Mouse (Mus musculus): Measurements from ENCODE around the gene Yipf3.

The Yipf3 gene

DNA sequence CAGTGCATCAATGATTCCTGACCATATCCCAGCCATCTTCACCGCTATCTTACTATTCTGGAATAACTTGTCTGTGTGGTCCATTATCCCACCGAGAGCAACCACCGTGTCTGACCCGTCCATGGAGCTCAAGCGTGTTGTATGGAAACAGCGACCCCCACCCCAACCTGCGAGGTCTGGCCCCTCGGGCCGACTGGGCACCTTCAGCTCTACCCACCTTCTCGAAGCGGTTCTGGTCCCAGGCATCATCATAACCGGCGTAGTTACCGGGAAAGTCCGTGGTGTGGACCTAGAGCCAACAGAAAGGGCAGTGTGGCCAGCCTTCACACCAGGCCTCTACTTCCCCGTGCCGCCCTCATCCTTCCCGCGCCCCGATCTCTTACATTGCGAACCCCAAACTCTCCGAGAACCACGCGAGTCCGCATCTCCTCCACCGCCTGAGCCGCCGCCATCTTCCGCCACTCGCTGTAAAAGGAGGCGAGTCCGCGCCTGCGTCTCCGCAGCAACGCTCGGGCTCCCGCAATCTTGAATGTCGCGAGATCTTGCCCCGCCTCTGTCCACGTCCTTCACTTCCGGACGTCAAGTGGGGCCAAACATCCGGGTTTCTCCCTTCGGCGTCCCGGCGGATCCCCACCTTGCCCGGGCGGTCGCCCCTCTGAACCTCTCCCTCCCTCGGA lies at the start of gene Yipf3, which contains the start of gene Polr1c:
Gene Yipf3 (plus strand): TSS at position 569 of the 677 bp plus-strand sequence.
Gene Polr1c (minus strand): TSS at position 543 of the 677 bp plus-strand sequence.
- DNase-seq (ENCODE audit: low read depth, low spot score), result peak; percentile 98

DNA sequence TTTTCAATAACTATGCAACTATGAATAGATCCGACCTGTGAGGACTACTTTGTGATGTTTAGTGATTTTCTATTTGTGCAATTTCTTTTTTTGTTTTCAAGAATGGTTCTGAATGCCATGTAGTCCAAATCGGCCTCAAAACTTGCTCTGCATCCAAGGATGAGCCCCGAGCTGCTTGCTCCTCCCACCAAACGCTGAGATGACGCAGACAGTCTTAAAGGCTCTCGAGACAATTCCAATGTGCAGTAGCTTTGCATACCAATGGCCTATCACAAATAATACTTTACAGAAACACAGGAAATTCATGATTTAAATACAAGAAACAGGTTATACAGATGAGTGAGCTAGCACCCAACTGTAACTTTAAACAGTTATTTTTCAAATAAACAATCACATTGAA lies 46.7 kb upstream of the Yipf3 start:
- DNase-seq (ENCODE audit: low read depth, low spot score), result peak; percentile 20

DNA sequence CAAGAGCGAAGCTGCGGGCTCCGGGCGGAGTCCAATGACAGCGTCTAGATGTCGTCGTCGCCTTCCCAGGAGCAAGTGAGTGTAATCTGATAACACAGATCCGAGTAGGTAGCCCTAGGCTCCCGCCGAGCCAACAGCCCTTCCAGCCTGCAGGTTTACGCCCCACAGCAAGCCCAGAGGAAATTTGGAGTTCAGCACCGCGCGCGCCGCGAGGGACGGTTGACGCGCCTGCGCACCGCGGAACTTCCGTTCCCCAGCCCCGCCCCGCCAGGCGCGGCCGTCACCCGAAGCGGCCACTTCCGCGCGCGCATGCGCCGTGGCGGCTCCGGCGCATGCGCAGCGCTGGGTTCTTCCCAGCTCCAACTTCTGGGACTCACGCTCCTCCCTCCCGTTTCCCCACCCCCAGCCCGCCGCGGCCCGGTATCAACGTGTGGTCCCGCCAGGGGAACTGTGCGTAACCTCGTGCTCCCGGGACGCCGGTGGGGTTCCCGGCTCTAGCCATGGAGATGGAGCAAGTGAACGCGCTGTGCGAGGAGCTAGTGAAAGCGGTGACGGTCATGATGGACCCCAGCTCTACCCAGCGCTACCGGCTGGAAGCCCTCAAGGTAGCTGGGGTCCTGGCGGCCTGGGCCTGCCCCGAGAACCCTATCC lies 45.3 kb upstream of the Yipf3 start, which contains the start of the genes Polh and Xpo5:
Gene Polh (minus strand): TSS at position 225 of the 651 bp plus-strand sequence.
Gene Xpo5 (plus strand): TSS at position 362 of the 651 bp plus-strand sequence.
- peak; percentile 95 for DNase-seq (ENCODE audit: low read depth, low spot score)

DNA sequence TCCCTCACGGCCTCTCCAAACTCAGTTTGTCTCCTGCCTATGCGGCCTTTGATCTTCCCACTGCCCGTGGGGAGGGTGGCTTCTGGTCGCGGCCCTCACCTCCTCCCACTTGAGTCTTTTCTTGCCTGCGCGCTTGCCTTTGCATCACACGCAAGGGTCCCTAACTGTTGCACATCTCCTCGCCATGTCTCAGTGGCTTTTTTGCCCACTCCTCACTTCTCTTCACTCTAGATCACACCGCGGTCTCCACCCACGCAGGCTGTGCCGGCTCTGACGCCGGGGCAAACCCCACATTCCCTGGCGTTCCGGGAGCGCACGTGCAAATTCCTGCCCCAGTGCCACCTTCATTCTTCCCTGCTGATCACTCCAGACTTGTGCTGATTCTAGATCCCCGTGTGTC lies 44.8 kb upstream of the Yipf3 start:
- DNase-seq (ENCODE audit: low read depth, low spot score), result peak; percentile 49

GRCm38 (mm10) chr17:46206676-46207075 lies 41.2 kb upstream of the Yipf3 start:
- DNase-seq (ENCODE audit: low read depth, low spot score), result no peak

- no peak for DNase-seq (ENCODE audit: low read depth, low spot score)
Observed at GRCm38 (mm10) chr17:46210550-46210949, 37.3 kb upstream of the Yipf3 start.

- no peak for DNase-seq (ENCODE audit: low read depth, low spot score)
Observed at GRCm38 (mm10) chr17:46221601-46222000, 26.3 kb upstream of the Yipf3 start.

DNA sequence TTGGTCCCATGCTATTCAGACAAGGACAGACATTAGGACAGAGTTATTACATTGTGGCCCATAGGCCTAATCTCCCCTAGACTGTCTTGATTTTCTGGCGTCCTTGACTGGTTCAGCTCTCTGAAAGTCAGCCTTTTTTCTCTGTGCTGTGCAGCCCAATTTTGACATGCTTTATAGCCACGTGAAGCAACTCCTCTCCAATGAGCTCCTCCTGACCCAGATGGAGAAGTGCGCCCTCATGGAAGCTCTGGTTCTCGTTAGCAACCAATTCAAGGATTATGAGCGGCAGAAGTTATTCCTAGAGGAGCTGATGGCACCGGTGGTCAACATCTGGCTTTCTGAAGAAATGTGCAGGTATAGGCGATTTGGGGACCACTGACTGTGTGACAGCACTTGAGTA lies 20.3 kb upstream of the Yipf3 start:
- DNase-seq (ENCODE audit: low read depth, low spot score), result no peak

DNA sequence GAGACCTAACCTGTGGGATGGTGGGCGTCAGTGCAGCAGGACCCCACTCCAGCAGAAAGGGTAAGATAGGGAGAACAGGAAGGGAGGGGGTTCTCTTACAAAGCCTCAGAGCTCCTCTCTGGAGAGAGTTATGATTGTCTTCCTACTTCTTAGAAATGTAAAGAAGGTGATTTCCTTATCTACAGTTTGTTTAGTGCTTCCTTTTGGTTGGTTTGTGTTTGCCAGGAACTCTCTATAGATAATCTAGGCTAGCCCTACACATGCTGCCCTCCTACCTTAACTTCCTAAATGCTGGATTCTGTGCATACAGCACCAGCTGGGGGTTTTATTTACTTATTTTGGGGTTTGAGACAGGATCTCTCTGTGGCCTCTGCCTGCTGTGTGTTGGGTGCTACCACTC lies 11.8 kb upstream of the Yipf3 start:
- DNase-seq (ENCODE audit: low read depth, low spot score), result no peak

DNA sequence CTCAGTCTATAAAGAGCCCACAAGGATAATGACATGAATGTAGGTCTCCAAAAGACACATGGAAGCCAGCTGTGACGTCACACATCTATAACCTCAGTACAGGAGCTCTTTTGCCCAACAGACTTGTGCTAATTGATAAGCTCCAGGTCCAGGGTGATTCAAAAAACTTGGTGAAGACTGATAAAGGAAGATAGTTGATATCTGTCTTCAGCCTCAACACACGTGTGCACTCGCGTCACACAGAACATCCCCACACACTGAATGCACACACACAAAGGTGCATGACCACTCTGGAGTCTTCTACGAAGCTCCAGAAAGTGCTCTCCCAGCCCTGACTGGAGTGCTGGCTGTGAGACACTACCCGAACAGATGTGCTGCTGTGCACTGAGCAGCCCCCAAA lies 10.8 kb upstream of the Yipf3 start:
- no peak for DNase-seq (ENCODE audit: low read depth, low spot score)

GRCm38 (mm10) chr17:46237480-46237879 lies 10.4 kb upstream of the Yipf3 start:
- DNase-seq (ENCODE audit: low read depth, low spot score), result no peak

- DNase-seq (ENCODE audit: low read depth, low spot score), result no peak
Observed at GRCm38 (mm10) chr17:46239516-46240114, 8.3 kb upstream of the Yipf3 start.

GRCm38 (mm10) chr17:46241471-46241870 lies 6.4 kb upstream of the Yipf3 start:
- no peak for DNase-seq (ENCODE audit: low read depth, low spot score)

DNA sequence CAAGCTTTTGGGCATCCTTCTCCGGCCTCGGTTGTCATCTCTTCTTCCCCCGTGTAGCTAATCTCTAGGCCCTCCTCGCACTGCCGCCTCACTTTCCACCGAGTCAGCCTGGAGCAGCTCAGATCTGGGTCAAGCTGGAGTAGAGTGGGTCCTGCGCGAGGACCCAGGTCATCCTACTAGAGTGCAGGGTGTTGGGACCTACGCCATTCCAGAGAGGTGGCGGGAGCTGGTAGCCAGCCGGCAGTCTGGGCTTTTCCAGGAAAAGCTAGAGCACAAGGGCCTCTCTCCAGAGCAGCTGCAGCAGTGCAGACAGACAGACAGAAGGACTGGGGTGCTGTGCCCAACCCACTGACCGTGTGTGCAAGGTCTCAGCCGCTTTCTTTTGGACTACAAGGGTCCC lies 5.6 kb upstream of the Yipf3 start:
- no peak for DNase-seq (ENCODE audit: low read depth, low spot score)

DNA sequence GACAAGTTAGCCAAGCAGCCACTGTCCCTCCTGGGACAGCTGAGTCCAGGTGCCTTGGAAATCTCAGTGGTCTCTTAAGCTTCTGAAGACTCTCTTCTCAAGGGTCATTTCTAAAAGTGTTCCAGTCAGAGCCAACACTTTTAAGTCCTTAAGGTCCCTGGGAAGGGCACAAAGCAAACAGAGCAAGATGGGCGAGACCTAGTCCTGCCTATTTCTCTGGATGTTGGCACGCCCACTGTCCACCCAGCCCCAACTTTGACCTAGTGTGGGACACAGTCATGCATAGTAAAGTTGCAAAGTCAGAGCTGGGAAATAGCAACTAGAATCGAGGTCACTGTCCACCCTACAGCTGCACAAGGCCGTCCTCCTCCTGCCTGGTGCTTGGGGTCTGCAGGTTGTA lies 4.9 kb upstream of the Yipf3 start:
- no peak for DNase-seq (ENCODE audit: low read depth, low spot score)

DNA sequence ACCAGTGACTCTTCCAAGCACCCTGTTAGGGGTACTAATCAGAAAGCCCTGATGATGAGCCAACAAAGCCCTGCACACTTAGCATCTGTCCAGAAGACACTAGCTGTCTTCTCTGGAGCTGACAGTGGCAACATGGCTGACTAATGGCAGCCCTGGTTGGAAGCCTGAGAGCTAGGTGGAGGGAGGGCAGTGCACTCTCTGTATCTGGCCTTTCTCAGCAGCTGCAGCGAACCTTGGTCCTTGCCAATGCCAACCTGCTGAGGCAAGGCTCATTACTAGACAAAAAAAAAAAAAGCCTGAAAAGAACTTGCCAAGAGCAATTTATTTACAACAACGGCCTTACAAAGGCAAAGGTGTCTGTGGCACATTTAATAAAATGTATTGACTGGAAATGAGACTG lies 4.3 kb upstream of the Yipf3 start:
- no peak for DNase-seq (ENCODE audit: low read depth, low spot score)

DNA sequence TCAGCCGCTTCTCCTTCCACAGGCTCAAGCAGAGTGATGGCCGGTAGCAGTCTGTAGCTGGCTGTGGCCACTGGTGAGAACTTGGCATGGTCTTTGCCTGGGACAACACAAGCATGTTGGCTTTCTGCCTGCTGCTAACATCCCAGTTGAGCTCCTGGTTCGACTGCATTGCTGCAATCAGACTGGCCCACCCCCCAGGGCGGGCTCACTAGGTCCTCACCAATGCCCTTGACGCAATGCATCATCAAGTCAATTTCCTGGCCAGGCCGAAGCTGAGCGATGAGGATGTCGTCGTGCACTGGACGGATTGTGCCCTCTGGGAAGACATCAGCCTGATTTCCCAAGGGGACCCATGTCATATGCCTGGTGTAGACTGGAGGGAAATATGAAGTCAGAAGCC lies 3.3 kb upstream of the Yipf3 start:
- no peak for DNase-seq (ENCODE audit: low read depth, low spot score)

DNA sequence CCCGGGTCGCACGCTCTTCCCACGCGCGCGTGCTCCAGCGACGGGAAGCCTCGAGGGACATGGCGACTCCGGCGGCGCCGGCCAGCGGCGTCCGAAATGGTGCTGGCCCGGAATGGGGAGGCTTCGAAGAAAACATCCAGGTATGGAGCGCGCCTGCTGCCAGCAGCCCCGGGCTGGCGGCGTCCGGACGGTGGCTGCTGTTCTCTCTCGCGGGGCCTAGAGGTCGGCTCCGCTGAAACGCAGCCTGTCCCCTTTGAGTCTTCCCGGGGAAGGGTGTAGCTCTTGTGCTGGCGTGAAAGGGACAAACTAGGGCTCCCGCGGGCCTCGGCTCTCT lies 276 bp downstream of the Yipf3 start:
- no peak for DNase-seq (ENCODE audit: low read depth, low spot score)

DNA sequence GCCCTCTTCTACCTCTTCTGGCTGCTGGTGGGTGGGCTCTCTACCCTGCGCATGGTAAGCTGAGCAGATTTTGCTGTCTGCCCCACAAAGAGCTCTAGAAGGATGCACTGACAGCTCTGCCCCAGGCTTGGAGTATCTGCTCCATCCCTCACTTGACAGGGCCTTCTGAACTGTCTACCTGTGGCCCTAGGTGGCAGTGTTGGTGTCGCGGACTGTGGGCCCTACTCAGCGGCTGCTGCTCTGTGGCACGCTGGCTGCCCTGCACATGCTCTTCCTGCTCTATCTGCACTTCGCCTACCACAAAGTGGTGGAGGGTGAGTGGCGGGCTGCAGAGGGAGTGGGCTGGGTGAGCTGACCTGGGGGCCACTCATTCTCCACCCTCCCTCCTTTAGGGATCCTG lies 3.3 kb downstream of the Yipf3 start:
- no peak for DNase-seq (ENCODE audit: low read depth, low spot score)

GRCm38 (mm10) chr17:46252571-46253451 lies 4.9 kb downstream of the Yipf3 start:
- peak; percentile 69 for DNase-seq (ENCODE audit: low read depth, low spot score)

DNA sequence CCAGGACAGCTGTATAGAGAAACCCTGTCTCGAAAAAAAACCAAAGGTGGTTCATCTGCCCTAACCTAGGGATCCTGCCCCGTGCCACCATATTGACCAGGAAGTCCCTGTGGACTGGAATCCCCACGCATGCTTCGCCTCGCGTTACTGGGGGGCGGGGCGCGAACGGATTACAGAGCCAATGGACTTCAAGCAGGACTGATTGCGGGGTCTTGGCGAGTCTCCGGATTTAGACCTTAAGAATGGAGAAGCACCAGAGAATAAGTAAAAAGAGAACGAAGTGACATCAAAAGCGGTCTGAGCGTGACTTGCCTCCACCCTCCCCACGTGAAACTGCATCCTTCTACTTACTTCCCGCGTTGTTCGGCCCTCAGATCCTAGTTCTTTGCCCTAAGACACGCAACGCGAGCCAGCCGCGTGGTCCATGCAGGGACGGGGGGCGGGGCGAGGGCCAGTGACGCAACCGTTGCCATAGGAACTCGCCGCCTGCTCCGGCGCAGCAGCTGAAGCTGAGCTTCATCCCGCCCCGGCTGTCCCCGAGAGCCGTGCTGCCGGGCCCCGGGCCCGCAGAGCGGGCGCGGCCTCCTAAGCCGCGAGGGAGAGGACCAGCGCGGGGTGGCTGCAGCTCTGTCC lies 5.7 kb downstream of the Yipf3 start, which contains the start of gene Lrrc73:
Gene Lrrc73 (plus strand): TSS at position 80 of the 633 bp plus-strand sequence.
- DNase-seq (ENCODE audit: low read depth, low spot score), result peak; percentile 95

Data from brain, adult 2 months (tissue).